Mouse (Mus musculus): ENCODE results near the gene Fut1.

Gene Fut1

DNA sequence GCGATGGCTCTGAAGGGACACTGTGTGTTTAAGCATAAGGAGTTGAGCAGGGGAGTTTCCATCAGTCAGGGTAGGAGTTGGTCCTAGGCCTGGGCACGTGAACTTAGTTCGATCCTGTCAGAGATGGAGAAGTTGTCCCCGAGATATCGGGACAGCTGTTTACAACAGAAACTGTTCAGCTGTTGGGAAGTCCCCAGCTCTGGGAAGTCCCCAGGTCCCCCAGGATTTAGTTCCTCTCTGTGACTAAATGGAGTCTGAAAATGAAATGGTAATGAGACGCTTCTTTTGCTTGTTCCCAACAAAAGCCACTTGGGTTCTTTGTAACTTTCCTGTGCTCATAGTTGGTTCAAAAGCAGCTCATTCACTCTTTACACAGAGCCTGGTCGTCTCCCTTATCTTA lies 25.2 kb upstream of the Fut1 start:
- CTCF ChIA-PET = interaction anchor here in 2 of 4 experiments (0.6 to 3.1 kb wide), 18 partner anchors 15 to 442 kb away, joined by 3 to 13 read pairs (median 4); partner anchors contain the start of genes Ntn5 (in 2 of the 2) and Nomo1 (in 1 of the 2)
- POLR2A ChIA-PET = interaction anchor here in 3 of 4 experiments (0.6 to 46.0 kb wide), 14 partner anchors 9 to 136 kb away, joined by 3 to 1068 read pairs (median 4); partner anchors contain the start of genes Bax (in 1 of the 3), Hsd17b14 (in 1 of the 3), Plekha4 (in 1 of the 3) and Ppp1r15a (in 1 of the 3)

DNA sequence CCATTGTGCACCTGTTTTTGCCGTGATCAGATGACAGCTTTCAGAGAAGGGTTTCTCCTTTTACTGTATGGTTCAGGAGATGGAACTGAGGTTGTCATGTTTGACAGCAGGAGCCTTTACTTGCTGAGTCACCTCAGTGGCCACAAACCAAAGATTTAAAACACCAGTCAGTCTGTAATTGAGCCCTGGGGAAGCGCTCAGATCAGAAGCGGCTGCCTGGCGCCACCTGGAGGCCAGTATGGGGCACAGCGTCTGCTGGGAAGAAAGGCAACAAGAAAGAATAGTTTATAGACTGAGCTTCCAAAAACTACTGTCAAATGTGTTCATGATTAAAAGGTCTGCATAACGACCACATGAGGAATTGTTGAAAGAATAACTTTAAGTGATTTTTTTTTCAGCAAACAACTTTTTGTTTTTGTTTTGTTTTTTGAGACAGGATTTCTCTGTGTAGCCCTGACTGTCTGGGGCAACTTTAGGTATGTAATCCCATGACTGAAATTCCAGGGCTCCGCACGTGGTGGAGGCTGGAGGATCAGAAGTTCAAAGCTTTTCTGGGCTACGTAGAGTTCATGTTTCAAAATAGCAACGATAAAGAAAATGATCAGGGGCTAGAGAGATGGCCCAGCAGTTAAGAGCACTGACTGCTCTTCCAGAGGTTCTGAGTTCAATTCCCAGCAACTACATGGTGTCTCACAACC lies 23.8 kb upstream of the Fut1 start:
- POLR2A ChIA-PET = interaction anchor here (0.7 to 46.0 kb wide), 44 partner anchors 8 to 468 kb away, joined by 3 to 1068 read pairs (median 3); partner anchors contain the start of genes Bax (in 2 of the 4), Ftl1 (in 2 of the 4), Fut1 (in 1 of the 4) and Hsd17b14 (in 1 of the 4)
- CTCF ChIA-PET = interaction anchor here (0.5 to 3.1 kb wide), 60 partner anchors 8 to 1531 kb away, joined by 3 to 13 read pairs (median 4); partner anchors contain the start of genes Gys1 (in 2 of the 4), Bax (in 1 of the 4), Fut1 (in 1 of the 4) and Kcna7 (in 1 of the 4)

- POLR2A ChIA-PET = interaction anchor here in 3 of 4 experiments (0.5 to 46.0 kb wide), 61 partner anchors 10 to 289 kb away, joined by 3 to 1068 read pairs (median 4); partner anchors contain the start of genes Fut1 (in 3 of the 3), Plekha4 (in 2 of the 3), Ppp1r15a (in 2 of the 3) and Sphk2 (in 2 of the 3)
- CTCF ChIA-PET = interaction anchor here (0.7 to 2.2 kb wide), 17 partner anchors 14 to 298 kb away, joined by 3 to 8 read pairs (median 3); partner anchors contain the start of genes Gys1 (in 2 of the 4), Fut1 (in 1 of the 4) and Ntn5 (in 1 of the 4)
Observed at GRCm38 (mm10) chr7:45595176-45595575, 21.9 kb upstream of the Fut1 start.

DNA sequence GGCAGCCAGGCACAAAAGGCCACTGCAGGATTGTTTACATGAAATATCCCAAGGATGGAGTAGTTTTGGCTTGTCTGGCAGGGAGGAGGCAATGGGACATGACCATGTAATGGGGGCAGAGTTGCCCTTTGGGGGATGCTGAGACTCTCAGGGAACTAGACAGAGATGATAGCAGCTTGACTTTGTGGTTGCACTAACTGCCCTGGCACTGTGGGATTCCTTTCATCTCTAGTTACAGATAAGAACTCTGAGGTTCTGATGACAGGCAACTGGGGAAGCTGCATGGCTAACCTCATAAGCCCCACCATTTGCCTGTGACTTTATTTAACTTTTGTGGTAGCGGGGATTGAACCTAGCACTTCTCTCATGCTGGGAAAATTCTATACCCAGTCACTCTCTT lies 21.0 kb upstream of the Fut1 start:
- ChIA-PET CTCF (interaction anchor here (0.5 to 2.2 kb wide), 17 partner anchors 13 to 529 kb away, joined by 3 to 12 read pairs (median 3); partner anchors contain the start of genes Gys1 (in 1 of the 4) and Hsd17b14 (in 1 of the 4)), POLR2A (interaction anchor here (0.6 to 46.0 kb wide), 41 partner anchors 9 to 159 kb away, joined by 3 to 1068 read pairs (median 4); partner anchors contain the start of genes Ftl1 (in 2 of the 4), Plekha4 (in 2 of the 4), Ppp1r15a (in 2 of the 4) and Bax (in 1 of the 4))

GRCm38 (mm10) chr7:45597013-45597412 lies 20.1 kb upstream of the Fut1 start:
- ChIA-PET POLR2A (interaction anchor here in 3 of 4 experiments (0.8 to 46.0 kb wide), 5 partner anchors 12 to 135 kb away, joined by 4 to 1068 read pairs (median 7); partner anchors contain the start of gene Hsd17b14 (in 1 of the 3)), CTCF (interaction anchor here in 2 of 4 experiments (0.6 to 0.7 kb wide), 2 partner anchors 57 to 530 kb away, joined by 3 to 4 read pairs; no protein-coding TSS in a partner anchor)

GRCm38 (mm10) chr7:45597527-45597926 lies 19.6 kb upstream of the Fut1 start:
- POLR2A ChIA-PET = interaction anchor here in 1 of 4 experiments (3.9 to 46.0 kb wide), 2 partner anchors 19 to 44 kb away, joined by 23 to 1068 read pairs; partner anchors contain the start of genes Fut1 and Hsd17b14
- CTCF ChIA-PET = interaction anchor here in 1 of 4 experiments (0.6 kb wide), 1 partner anchor 58 kb away, joined by 3 read pairs; no protein-coding TSS in a partner anchor

DNA sequence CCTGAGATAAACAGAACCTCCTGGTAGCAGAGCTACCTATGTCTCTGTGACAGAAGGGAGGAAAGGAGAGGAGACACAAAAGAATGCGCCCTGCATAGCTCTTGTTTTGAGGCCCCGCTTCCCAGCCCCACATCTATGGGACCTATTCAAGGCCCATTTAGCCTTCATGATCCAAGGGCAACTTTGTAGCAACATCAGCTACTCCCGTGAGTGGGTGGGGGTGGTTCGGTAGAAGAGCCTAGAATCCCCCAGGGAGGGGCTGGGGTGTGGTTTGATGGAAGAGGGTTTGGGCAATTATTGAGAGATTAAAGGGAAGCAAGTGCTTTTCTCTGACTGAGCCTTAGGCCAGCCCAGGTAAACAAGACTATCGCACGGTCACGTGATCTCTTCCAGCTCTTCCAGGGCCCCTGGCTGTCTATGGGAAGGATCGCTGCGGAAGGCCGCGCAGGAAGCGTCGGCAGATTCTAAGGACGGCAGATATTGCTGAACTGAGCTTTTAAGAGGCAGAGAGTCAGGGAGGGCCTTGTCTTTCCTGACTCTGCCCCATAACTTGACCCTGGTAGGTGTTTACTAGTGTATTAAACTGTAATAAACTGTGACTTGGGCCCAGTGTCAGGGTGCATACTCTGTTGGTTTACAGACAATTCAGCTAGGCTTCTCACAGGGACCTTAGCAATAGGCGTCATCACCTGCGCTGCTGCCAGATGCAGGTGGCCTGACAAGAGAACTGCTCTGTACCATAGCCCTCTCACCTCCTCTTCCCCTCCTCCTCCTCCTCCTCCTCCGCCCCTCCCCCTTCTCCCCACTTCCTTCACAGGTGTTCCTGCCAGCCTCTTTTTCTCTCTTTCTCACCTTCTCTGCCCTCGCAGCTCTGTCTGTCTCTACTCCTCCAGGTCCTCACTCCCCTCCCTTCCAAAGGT lies 17.9 kb upstream of the Fut1 start:
- POLR2A ChIA-PET = interaction anchor here (0.5 to 46.0 kb wide), 48 partner anchors 8 to 1207 kb away, joined by 3 to 1068 read pairs (median 4); partner anchors contain the start of genes Ftl1 (in 2 of the 4), Fut1 (in 2 of the 4), Bax (in 1 of the 4) and Fam83e (in 1 of the 4)
- CTCF ChIA-PET = interaction anchor here in 3 of 4 experiments (0.8 to 2.5 kb wide), 16 partner anchors 8 to 132 kb away, joined by 3 to 8 read pairs (median 4); partner anchors contain the start of genes Ntn5 (in 1 of the 3), Rasip1 (in 1 of the 3) and Tulp2 (in 1 of the 3)

- ChIA-PET POLR2A (interaction anchor here in 3 of 4 experiments (0.6 to 2.2 kb wide), 23 partner anchors 9 to 124 kb away, joined by 3 to 10 read pairs (median 4); partner anchors contain the start of genes Fut1 (in 2 of the 3), Izumo1 (in 2 of the 3), Fut2 (in 1 of the 3) and Plekha4 (in 1 of the 3)), CTCF (interaction anchor here in 3 of 4 experiments (0.5 to 2.0 kb wide), 6 partner anchors 11 to 256 kb away, joined by 3 to 8 read pairs (median 4); partner anchors contain the start of genes Gys1 (in 1 of the 3) and Ntn5 (in 1 of the 3))
Observed at GRCm38 (mm10) chr7:45605704-45606289, 11.3 kb upstream of the Fut1 start.

- ChIA-PET POLR2A (interaction anchor here in 1 of 4 experiments (0.9 to 6.4 kb wide), 4 partner anchors 9 to 108 kb away, joined by 3 to 42 read pairs (median 3); partner anchors contain the start of genes Rasip1 and Sphk2), CTCF (interaction anchor here in 1 of 4 experiments (1.1 kb wide), 1 partner anchor 14 kb away, joined by 3 read pairs; no protein-coding TSS in a partner anchor)
Observed at GRCm38 (mm10) chr7:45609511-45609910, 7.6 kb upstream of the Fut1 start.

DNA sequence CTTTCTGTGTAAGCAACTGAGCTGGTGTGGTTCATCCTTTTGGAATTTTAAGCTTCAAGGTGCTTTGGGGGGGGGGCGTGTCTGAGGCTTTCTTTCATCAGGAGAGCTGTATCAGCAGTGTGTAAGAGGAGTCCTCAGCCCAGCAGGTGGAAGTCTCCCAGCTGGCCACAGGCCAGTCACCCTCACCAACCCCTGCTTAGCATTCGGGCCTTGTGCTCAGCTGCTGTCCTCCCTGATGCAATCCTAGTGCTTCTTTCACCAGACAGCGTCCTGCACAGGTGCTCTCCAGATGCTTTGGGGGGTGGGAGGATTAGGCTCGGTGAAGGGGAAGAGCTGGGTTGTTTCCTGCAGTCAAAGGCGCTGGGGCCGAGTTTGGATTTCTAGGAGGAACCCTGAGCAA lies 812 bp upstream of the Fut1 start:
- ChIA-PET POLR2A (interaction anchor here in 3 of 4 experiments (0.6 to 5.5 kb wide), 50 partner anchors 8 to 303 kb away, joined by 3 to 78 read pairs (median 4); partner anchors contain the start of genes Rasip1 (in 3 of the 3), Bax (in 1 of the 3), Dbp (in 1 of the 3) and Gys1 (in 1 of the 3)), CTCF (interaction anchor here (0.6 to 3.3 kb wide), 22 partner anchors 9 to 535 kb away, joined by 3 to 20 read pairs (median 4); partner anchors contain the start of genes Ntn5 (in 3 of the 4) and Rasip1 (in 1 of the 4))

DNA sequence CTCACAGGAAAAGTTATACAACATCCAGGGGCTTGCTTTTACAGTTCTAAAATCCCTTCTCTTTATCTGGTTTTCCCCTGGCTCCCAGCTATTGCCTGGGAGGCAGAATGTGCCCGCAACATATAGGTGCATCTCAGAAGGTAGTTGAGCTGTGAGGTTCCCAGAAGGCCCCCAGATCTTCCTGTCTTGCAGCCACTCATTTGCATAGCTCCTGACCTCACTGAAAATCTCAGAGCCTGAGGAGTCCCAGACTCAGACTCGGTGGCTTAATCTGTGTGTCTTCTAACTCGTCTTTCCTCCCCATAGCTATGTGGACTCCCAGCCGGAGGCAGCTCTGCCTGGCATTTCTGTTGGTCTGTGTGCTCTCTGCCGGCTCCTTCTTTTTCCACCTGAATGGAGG lies 1.2 kb downstream of the Fut1 start:
- ChIA-PET CTCF (interaction anchor here in 2 of 4 experiments (1.5 to 3.3 kb wide), 4 partner anchors 10 to 51 kb away, joined by 6 to 20 read pairs (median 12); partner anchors contain the start of gene Rasip1 (in 1 of the 2)), POLR2A (interaction anchor here (0.5 to 5.5 kb wide), 22 partner anchors 9 to 1201 kb away, joined by 3 to 78 read pairs (median 5); partner anchors contain the start of genes Rasip1 (in 3 of the 4), Ftl1 (in 1 of the 4), Lmtk3 (in 1 of the 4) and Ntf5 (in 1 of the 4))

GRCm38 (mm10) chr7:45619592-45619991 lies 2.5 kb downstream of the Fut1 start:
- ChIA-PET POLR2A (interaction anchor here in 2 of 4 experiments (1.0 to 5.5 kb wide), 3 partner anchors 8 to 13 kb away, joined by 3 to 78 read pairs (median 40); partner anchors contain the start of gene Rasip1 (in 2 of the 2)), CTCF (interaction anchor here in 1 of 4 experiments (0.7 kb wide), 1 partner anchor 63 kb away, joined by 4 read pairs; no protein-coding TSS in a partner anchor)

GRCm38 (mm10) chr7:45621443-45621842 lies 4.4 kb downstream of the Fut1 start, which contains the start of gene Izumo1:
TSS of gene Izumo1 (plus strand) at chr7:45621811.
- CTCF ChIA-PET = interaction anchor here in 1 of 4 experiments (0.6 to 1.3 kb wide), 2 partner anchors 62 to 63 kb away, joined by 3 to 4 read pairs; partner anchors contain the start of gene Ntn5
- POLR2A ChIA-PET = interaction anchor here in 3 of 4 experiments (0.7 to 1.6 kb wide), 5 partner anchors 12 to 232 kb away, joined by 3 to 4 read pairs (median 4); no protein-coding TSS in a partner anchor

GRCm38 (mm10) chr7:45623507-45623906 lies 6.4 kb downstream of the Fut1 start:
- ChIA-PET POLR2A (interaction anchor here in 3 of 4 experiments (0.6 to 1.4 kb wide), 8 partner anchors 8 to 64 kb away, joined by 3 to 4 read pairs (median 3); partner anchors contain the start of gene Fgf21 (in 1 of the 3)), CTCF (interaction anchor here in 1 of 4 experiments (0.6 to 1.2 kb wide), 3 partner anchors 34 to 92 kb away, joined by 3 read pairs; no protein-coding TSS in a partner anchor)

- ChIA-PET CTCF (interaction anchor here in 2 of 4 experiments (0.5 to 1.0 kb wide), 2 partner anchors 41 to 115 kb away, joined by 3 to 5 read pairs; no protein-coding TSS in a partner anchor), POLR2A (interaction anchor here in 3 of 4 experiments (0.5 to 1.3 kb wide), 6 partner anchors 9 to 84 kb away, joined by 3 to 4 read pairs (median 3); no protein-coding TSS in a partner anchor)
Observed at GRCm38 (mm10) chr7:45624718-45625117, 7.6 kb downstream of the Fut1 start.

Measured in embryonic stem cell, embryonic (primary cell).